Mouse (Mus musculus): ENCODE measurements at regions not wholly inside any gene's neighbourhood (a gene's known extent, or its start where the extent isn't known, plus 50 kb on each side); places are given as distances from the start of the nearest gene placed in this dataset.

GRCm38 (mm10) chr13:97705926-97706325 is 54.5 kb downstream of the Gm10260 start:
- Histone ChIP-seq H3K9me3 (replicated peaks) (no peaks in the 10 kb centered on the region), H3K4me1 (no peaks in the 10 kb centered on the region), H3K27ac (no peak overlapping the region), H3K36me3 (no peaks in the 10 kb centered on the region), H3K9ac (no peak overlapping the region), H3K4me3 (no peak overlapping the region), H3K4me2 (no peak overlapping the region), H3K27me3 (replicated peaks) (0 out of 2 replicates have a peak, but pooled peaks cover 3% of the 10 kb centered on the region)
- WGBS (ENCODE audit: insufficient replicate concordance): 77% methylated on average over 5 of the region's 5 CpGs
- no peak for ATAC-seq

- Histone ChIP-seq H3K9me3 (replicated peaks) (no peaks in the 10 kb centered on the region), H3K4me1 (peaks cover 4% of the 10 kb centered on the region), H3K9ac (no peak overlapping the region), H3K4me2 (no peak overlapping the region), H3K4me3 (no peak overlapping the region), H3K27me3 (replicated peaks) (0 out of 2 replicates have a peak, but pooled peaks cover 3% of the 10 kb centered on the region), H3K36me3 (no peaks in the 10 kb centered on the region), H3K27ac (no peak overlapping the region)
- 69% methylated on average over 4 of the region's 4 CpGs for WGBS (ENCODE audit: insufficient replicate concordance)
- ATAC-seq: no peak
These were observed 55.9 kb downstream of the Gm10260 start for GRCm38 (mm10) chr13:97704541-97704940.

GRCm38 (mm10) chr13:97698967-97699366 is 61.5 kb downstream of the Gm10260 start:
- H3K27ac ChIP-seq: peak overlapping the region; percentile 67
- H3K4me1 ChIP-seq: peaks cover 28% of the 10 kb centered on the region
- H3K4me3 ChIP-seq: no peak overlapping the region
- H3K36me3 ChIP-seq: no peaks in the 10 kb centered on the region
- H3K9ac ChIP-seq: no peak overlapping the region
- no peaks in the 10 kb centered on the region for H3K27me3 ChIP-seq (replicated peaks)
- no peak overlapping the region for H3K4me2 ChIP-seq
- peak; percentile 87 for ATAC-seq
- H3K9me3 ChIP-seq (replicated peaks): no peaks in the 10 kb centered on the region
- 35% methylated on average over 2 of the region's 2 CpGs for WGBS (ENCODE audit: insufficient replicate concordance)

GRCm38 (mm10) chr13:97698317-97698716 is 62.1 kb downstream of the Gm10260 start:
- H3K4me2 ChIP-seq: no peak overlapping the region
- H3K9ac ChIP-seq: no peak overlapping the region
- ATAC-seq: peak; percentile 84
- peak overlapping the region; percentile 67 for H3K27ac ChIP-seq
- peaks cover 28% of the 10 kb centered on the region for H3K4me1 ChIP-seq
- WGBS (ENCODE audit: insufficient replicate concordance): 70% methylated on average over 1 of the region's 1 CpGs
- H3K4me3 ChIP-seq: no peak overlapping the region
- no peaks in the 10 kb centered on the region for H3K27me3 ChIP-seq (replicated peaks)
- H3K9me3 ChIP-seq (replicated peaks): no peaks in the 10 kb centered on the region
- H3K36me3 ChIP-seq: no peaks in the 10 kb centered on the region

- Histone ChIP-seq H3K36me3 (no peaks in the 10 kb centered on the region), H3K4me2 (no peak overlapping the region), H3K4me1 (peaks cover 28% of the 10 kb centered on the region), H3K9ac (no peak overlapping the region), H3K9me3 (replicated peaks) (no peaks in the 10 kb centered on the region), H3K27ac (no peak overlapping the region), H3K4me3 (no peak overlapping the region), H3K27me3 (replicated peaks) (no peaks in the 10 kb centered on the region)
- ATAC-seq: peak; percentile 36; the same call in 1 of the 2 replicates
- 70% methylated on average over 10 of the region's 10 CpGs for WGBS (ENCODE audit: insufficient replicate concordance)
These were observed 63.2 kb downstream of the Gm10260 start for GRCm38 (mm10) chr13:97697262-97697661.

- no peaks in the 10 kb centered on the region for H3K36me3 ChIP-seq
- no peak overlapping the region for H3K9ac ChIP-seq
- H3K4me3 ChIP-seq: no peak overlapping the region
- H3K27ac ChIP-seq: no peak overlapping the region
- H3K4me1 ChIP-seq: peaks cover 28% of the 10 kb centered on the region
- 72% methylated on average over 2 of the region's 2 CpGs for WGBS (ENCODE audit: insufficient replicate concordance)
- no peak overlapping the region for H3K4me2 ChIP-seq
- ATAC-seq: no peak
- H3K27me3 ChIP-seq (replicated peaks): no peaks in the 10 kb centered on the region
- H3K9me3 ChIP-seq (replicated peaks): no peaks in the 10 kb centered on the region
These were observed 65.4 kb downstream of the Gm10260 start for GRCm38 (mm10) chr13:97695022-97695421.

GRCm38 (mm10) chr13:97694356-97694990 is 66.0 kb downstream of the Gm10260 start:
- H3K27me3 ChIP-seq (replicated peaks): no peaks in the 10 kb centered on the region
- WGBS (ENCODE audit: insufficient replicate concordance): 67% methylated on average over 9 of the region's 9 CpGs
- H3K36me3 ChIP-seq: no peaks in the 10 kb centered on the region
- no peak overlapping the region for H3K4me2 ChIP-seq
- H3K4me3 ChIP-seq: no peak overlapping the region
- H3K4me1 ChIP-seq: peaks cover 24% of the 10 kb centered on the region
- ATAC-seq: no peak
- H3K9me3 ChIP-seq (replicated peaks): no peaks in the 10 kb centered on the region
- H3K9ac ChIP-seq: no peak overlapping the region
- no peak overlapping the region for H3K27ac ChIP-seq

- WGBS (ENCODE audit: insufficient replicate concordance): 75% methylated on average over 12 of the region's 12 CpGs
- Histone ChIP-seq H3K9ac (no peak overlapping the region), H3K27ac (no peak overlapping the region), H3K27me3 (replicated peaks) (no peaks in the 10 kb centered on the region; the same call in 1 of the 2 replicates), H3K4me3 (no peak overlapping the region), H3K4me2 (no peak overlapping the region), H3K4me1 (no peaks in the 10 kb centered on the region), H3K9me3 (replicated peaks) (no peaks in the 10 kb centered on the region), H3K36me3 (no peaks in the 10 kb centered on the region)
- ATAC-seq: no peak
These were observed 72.0 kb downstream of the Gm10260 start for GRCm38 (mm10) chr13:97688310-97688886.

- Histone ChIP-seq H3K4me3 (no peak overlapping the region), H3K9ac (no peak overlapping the region), H3K27ac (no peak overlapping the region), H3K27me3 (replicated peaks) (no peaks in the 10 kb centered on the region; the same call in 1 of the 2 replicates), H3K9me3 (replicated peaks) (no peaks in the 10 kb centered on the region), H3K4me2 (no peak overlapping the region), H3K4me1 (peaks cover 9% of the 10 kb centered on the region), H3K36me3 (no peaks in the 10 kb centered on the region)
- 75% methylated on average over 6 of the region's 6 CpGs for WGBS (ENCODE audit: insufficient replicate concordance)
- no peak for ATAC-seq
These were observed 76.6 kb downstream of the Gm10260 start for GRCm38 (mm10) chr13:97683836-97684235.

GRCm38 (mm10) chr13:97681228-97681987 is 79.0 kb downstream of the Gm10260 start:
- ATAC-seq: no peak
- 55% methylated on average over 6 of the region's 6 CpGs for WGBS (ENCODE audit: insufficient replicate concordance)

GRCm38 (mm10) chr13:97680283-97680896 is 80.0 kb downstream of the Gm10260 start:
- Histone ChIP-seq H3K9me3 (replicated peaks) (no peaks in the 10 kb centered on the region), H3K27ac (no peak overlapping the region), H3K27me3 (replicated peaks) (no peaks in the 10 kb centered on the region), H3K9ac (no peak overlapping the region), H3K4me3 (no peak overlapping the region), H3K36me3 (no peaks in the 10 kb centered on the region), H3K4me2 (no peak overlapping the region), H3K4me1 (peaks cover 9% of the 10 kb centered on the region)
- 39% methylated on average over 5 of the region's 5 CpGs for WGBS (ENCODE audit: insufficient replicate concordance)
- peak; percentile 46 for ATAC-seq

More at GRCm38 (mm10) chr13:97681228-97681987, 79.0 kb downstream of the Gm10260 start:
- Histone ChIP-seq H3K4me1 (peaks cover 9% of the 10 kb centered on the region), H3K9me3 (replicated peaks) (no peaks in the 10 kb centered on the region), H3K4me2 (no peak overlapping the region), H3K27me3 (replicated peaks) (no peaks in the 10 kb centered on the region), H3K27ac (no peak overlapping the region), H3K36me3 (no peaks in the 10 kb centered on the region), H3K4me3 (no peak overlapping the region), H3K9ac (no peak overlapping the region)

- Histone ChIP-seq H3K27ac (no peak overlapping the region), H3K4me3 (no peak overlapping the region), H3K4me2 (no peak overlapping the region), H3K36me3 (no peaks in the 10 kb centered on the region), H3K9ac (no peak overlapping the region), H3K27me3 (replicated peaks) (peaks cover 12% of the 10 kb centered on the region), H3K9me3 (replicated peaks) (no peaks in the 10 kb centered on the region), H3K4me1 (peaks cover 9% of the 10 kb centered on the region)
- no peak for ATAC-seq
- WGBS (ENCODE audit: insufficient replicate concordance): 77% methylated on average over 5 of the region's 5 CpGs
These were observed 81.4 kb downstream of the Gm10260 start for GRCm38 (mm10) chr13:97678991-97679390.

Data from liver, embryonic 12.5 days (tissue).